Mouse (Mus musculus) heart, adult 11 months (tissue): ENCODE measurements around the gene Gpn1.
"Not testable (repeated sequence)": the region's sequence is repeated elsewhere in the genome, so short reads cannot be mapped to it uniquely, and the experiment has no call there.

ENCODE experiments used
- DNase-seq: peaks from one replicate; pipeline ENCODE4 v3.0.0; 2022

The Gpn1 gene

GRCm38 (mm10) chr5:31494513-31495297 lies at the start of gene Gpn1:
TSS of gene Gpn1 (plus strand) at chr5:31494741.
- peak; percentile 100 for DNase-seq

DNA sequence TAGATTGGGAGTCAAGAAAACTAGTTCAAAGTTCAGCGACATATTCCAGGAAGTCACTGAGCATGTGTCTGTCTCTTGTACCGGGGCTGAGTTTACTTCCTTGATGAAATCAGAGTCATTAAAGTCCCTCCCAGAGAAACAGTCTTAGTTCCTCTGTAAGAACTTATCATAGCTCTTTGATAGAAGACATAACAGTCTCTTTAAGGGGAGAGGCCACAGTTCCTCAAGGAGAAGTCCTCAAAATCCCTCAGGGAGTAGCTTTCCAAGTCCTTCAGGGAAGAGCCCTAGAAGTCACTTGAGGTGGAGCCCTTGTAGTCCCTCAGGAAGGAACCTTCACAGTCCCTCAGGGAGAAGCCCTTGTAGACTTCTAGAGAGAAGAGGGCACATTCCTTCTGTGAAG lies 43.2 kb upstream of the Gpn1 start:
- DNase-seq, result peak; percentile 94

GRCm38 (mm10) chr5:31451878-31452561 lies 42.5 kb upstream of the Gpn1 start, which contains the start of gene Zfp512:
TSS of gene Zfp512 (plus strand) at chr5:31452431.
- peak; percentile 100 for DNase-seq

- DNase-seq, result no peak
These were observed 42.0 kb upstream of the Gpn1 start for GRCm38 (mm10) chr5:31452562-31452878.

DNA sequence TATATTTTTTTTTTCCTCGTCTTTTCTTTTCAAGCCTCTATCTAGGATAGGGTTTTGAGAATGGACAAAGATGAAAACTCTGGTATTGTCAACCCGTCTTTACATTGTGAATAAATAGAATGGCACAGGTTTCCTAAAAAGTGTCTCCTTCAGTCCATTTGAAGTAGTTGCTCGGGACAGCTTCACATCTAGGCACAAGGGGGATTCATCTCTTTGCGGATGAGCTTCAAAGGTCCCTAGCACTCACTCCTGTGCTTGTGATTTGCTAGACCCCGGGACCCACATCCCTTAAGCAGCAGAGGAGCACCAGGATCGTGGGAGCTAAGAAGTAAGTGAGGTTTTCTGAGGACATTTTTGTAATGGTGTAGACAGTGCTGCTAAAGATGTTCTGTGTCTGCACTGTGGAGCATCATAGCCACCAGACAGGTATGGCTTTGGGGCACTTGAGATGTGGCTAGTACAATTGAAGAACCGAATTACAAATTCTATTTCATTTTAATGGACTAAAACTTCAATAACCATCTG lies 41.6 kb upstream of the Gpn1 start:
- no peak for DNase-seq

DNA sequence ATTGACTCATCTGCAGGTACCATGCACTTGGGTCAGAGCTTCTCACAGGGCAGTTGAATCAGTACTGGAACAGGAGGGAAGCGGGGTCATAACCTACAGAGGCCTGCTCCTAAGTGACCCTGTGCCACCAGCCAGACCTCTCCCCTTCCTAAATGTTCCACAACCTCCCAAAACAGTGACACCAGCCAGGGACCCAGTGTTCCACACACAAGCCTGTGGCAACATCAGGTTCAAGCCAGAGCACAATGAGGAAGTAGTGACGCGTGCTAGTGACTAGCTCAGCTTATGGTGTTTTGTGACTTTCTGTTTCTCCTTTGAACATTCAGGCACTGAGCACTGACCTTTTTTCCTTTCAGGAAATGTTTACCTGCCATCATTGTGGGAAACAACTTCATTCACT lies 26.7 kb upstream of the Gpn1 start:
- peak; percentile 96 for DNase-seq

DNA sequence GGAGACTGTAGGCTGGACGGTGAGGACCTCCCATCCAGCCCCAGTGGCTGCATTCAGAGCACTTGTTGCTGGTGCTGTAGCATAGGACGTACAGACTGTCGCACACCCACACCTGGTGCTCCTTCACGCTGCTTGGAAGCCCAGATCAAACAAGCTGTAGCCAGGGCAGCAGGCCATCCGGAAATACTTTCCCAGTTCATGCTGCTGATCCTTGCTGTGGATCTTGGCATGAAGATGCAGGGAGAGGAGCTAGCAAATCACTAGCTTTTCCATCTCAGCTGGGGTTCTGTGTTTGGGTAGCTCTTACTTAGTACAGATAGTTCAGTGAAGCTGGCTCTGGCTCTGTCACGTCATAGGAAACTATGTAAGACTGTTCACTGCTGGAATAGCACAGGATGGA lies 24.8 kb upstream of the Gpn1 start:
- peak; percentile 95 for DNase-seq

GRCm38 (mm10) chr5:31470334-31470733 lies 24.2 kb upstream of the Gpn1 start:
- peak; percentile 91 for DNase-seq

- DNase-seq, result peak; percentile 6
These were observed 14.0 kb upstream of the Gpn1 start for GRCm38 (mm10) chr5:31480536-31480935.

DNA sequence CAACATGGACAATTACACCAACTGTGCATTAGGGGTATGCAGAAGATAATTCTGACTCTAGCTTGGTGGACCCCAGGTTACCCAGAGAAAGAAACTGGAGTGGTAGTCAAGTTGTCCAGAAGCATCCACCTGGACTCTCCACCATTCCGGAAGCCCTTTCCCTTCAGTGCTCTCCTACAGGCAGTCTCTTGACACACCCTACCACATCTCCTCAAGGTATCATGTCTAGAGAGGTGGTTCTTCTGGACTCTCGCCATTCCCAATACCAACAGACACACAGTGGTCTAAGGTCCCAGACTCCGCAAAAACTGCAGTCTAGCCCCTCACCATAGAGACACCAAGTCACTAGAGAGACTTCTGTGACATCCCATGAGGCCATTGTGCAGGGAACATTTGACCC lies 9.1 kb upstream of the Gpn1 start, which contains the start of gene 4930548H24Rik:
4930548H24Rik (plus strand) TSS at position 301 of the 400 bp plus-strand sequence.
- DNase-seq, result no peak

- DNase-seq, result no peak
These were observed 6.7 kb upstream of the Gpn1 start for GRCm38 (mm10) chr5:31487889-31488288.

DNA sequence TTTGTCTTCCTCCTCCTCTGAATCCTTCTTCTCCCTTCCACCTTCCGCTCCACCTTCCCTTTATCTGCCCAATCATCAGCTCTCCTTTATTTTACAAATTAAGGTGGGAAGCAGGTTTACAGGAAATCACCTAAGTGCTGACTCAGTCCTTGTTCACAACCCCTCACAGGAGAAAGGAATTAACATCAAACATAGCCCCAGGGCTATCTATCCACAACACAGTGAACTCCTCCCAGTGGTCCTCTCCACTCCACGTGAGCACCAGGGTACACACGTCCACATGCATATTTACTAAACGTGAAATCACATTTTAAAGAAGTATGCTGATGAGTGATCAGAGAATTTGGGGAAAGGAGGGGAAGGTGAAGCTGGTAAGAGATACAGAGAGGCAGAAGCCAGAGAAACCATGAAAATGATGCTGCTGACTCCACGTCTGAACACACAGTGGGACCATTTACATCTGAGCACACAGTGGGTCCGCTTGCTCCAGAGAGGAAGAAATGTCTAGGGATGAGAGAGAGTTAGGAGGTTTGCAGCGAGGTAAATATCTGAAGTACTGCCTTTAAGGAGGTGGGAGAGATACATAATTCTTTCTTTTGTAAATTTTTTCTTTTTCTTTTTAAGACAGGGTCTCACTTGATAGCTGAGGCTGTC lies 5.3 kb upstream of the Gpn1 start:
- DNase-seq, result no peak

DNA sequence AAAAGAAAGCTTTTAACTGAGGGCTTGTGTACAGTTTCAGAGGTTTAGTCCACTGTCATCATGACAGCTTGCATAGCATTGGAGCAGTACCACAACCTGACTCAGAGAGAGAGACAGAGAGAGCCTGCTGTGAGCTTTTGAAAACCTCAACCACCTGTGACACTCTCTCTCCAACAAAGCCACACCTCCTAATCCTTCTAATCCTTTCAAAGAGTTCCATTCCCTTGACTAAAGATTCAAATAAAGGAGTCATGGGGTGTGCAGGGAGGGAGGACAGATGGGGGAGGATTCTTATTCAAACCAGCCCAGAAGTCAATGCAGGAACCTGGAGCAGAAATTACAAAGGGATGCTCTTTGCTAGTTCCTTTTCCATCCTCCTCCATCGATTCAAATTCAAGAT lies 2.5 kb upstream of the Gpn1 start:
- DNase-seq, result no peak

DNA sequence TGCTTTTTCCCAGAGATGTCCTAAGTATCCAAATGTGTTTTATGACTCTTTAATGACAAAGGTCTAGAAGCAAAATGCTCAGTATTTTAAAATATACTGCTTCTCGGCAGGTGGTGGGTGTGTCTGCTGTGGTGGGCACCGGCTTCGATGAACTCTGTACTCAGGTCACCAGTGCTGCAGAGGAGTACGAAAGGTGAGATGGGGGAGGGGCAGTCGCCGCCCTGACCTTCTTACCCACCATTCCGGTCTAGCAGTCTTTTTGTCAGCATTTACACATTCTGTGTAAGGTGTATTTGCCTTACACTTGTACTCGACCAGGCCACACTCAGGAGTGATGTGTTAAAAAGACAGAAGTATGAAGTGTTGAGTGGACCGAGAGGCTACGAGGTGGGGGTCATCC lies 10.3 kb downstream of the Gpn1 start:
- peak; percentile 66 for DNase-seq

- DNase-seq, result no peak
These were observed 17.9 kb downstream of the Gpn1 start for GRCm38 (mm10) chr5:31512481-31512880.

- DNase-seq, result no peak
These were observed 26.0 kb downstream of the Gpn1 start for GRCm38 (mm10) chr5:31520556-31520955.

DNA sequence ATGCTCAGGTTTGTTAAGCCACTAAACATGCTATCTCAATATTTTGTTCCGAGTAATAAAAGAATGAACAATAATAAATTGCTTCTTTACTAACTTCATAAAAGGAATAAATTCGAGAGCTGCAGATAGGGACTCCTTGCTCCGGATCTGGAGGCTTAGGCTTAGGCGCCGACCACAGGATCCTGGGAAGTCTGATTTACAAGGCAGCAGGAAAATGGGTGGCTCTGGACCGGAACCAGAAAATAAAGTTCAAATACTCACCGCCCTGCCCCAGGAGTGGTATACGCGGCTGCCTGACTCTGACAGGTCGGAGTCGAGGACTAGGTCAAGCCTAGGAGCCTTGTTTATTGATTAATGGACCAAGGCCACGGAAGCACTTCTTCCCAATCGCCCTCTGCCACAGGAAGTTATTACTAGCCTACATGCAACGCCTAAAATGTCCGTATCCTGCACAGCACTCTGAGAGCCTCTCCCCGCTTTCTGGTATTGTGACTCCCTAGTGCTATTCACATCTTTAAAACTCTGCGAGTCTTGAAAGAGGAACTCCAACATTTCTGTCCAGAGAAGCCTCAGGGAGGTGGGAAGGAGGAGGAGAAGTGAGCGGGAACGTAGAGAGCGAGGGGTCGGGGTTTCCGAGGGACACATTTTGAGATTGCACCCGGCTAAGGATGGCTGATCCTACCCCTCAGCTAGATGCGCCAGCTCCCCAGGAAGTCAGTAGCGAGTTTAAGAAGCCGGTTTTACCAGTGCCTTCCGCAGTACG lies 32.0 kb downstream of the Gpn1 start, which contains the start of gene Slc4a1ap:
Slc4a1ap (plus strand) TSS at position 642 of the 763 bp plus-strand sequence.
- peak; percentile 97 for DNase-seq

DNA sequence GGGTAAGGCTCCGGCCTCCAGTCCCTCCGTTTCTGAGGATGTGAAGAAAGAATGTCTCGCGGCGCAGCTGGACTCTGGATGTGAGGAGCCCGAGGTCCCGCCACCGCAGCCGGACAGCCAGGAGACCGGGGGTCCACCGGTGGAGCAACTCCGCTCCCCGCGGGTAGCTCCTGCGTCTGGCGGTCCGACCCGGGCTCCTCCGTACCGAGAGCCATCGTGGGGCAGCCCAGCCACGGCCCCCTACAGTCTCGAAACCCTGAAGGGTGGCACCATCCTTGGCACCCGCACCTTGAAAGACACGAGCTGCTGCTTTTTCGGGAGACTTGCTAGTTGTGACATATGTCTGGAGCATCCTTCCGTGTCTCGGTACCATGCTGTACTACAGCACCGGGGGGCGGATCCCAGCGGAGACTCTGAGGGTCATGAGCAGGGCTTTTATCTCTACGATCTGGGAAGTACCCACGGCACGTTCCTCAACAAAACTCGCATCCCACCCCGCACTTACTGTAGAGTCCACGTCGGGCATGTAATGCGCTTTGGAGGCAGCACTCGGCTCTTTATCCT lies 32.7 kb downstream of the Gpn1 start:
- DNase-seq, result peak; percentile 88

DNA sequence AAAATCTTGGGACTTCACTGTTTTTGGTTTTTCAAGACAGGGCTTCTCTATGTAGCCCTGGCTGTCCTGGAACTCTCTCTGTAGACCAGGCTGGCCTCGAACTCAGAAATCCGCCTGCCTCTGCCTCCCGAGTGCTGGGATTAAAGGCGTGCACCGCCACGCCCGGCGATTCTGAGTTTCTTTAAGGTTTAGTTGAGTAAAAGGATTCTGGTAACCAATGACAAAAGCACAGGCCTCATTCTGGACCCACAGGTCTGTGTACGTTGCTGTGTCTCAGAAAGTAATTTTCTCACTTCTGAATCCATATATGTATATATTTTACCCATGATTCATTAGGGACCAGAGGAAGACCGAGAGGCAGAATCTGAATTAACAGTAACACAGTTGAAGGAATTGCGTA lies 33.2 kb downstream of the Gpn1 start, which contains the start of gene Supt7l:
Supt7l (minus strand) TSS at position 101 of the 400 bp plus-strand sequence.
- DNase-seq, result not testable (repeated sequence)

DNA sequence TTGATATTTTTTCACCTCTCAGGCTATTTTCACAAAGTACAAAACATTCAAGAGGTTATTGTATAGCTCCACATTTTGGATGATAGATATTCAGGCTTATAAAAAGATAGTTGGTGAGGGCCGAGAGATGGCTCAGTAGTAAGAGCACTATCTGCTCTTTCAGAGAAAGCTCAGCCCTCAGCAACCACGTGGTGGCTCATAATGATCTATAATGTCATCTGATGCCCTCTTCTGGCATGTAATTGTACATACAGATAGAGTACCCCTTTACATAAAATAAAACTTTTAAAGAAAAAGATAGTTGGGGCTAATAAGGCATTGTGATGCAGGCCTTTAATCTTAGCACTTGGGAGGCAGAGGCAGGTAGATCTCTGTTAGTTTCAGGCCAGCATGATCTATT lies 34.0 kb downstream of the Gpn1 start:
- DNase-seq, result no peak

DNA sequence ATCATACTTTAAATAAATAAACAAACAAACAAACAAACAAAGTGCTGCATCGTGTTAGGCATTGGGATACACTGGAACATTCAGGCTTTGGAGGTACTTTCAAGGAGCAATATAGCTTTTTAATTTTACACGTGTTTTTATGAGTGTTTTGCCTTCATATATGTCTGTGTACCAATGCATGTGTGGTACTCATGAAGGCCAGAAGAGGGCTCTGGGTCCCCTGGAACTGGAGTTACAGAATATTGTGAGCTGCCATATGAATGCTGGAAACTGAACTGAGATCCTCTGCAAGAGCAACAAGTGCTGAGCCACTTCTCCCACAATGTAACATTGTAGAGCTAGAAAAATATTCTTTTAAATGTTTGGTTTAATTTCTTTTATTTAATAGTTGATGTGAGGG lies 40.7 kb downstream of the Gpn1 start:
- DNase-seq, result no peak

DNA sequence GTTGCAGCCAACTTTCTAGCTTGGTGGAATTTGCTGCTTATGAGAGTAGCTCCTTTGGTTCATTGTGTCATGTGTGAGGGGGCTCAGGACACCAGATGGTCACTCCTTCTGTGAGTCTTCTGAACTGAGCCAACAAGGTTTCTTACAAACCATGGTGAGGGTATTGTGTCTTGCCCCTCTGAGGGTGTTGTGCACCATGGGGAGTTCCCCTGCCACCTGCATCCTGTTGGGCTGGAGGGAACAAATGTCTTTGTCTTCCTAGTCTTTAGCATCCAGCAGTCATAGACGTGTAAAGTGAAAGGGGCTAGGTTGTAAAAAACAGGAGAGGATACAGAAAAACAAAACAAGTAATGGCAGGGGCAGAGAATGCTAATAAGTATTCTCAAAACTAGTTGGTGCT lies 64.9 kb downstream of the Gpn1 start:
- DNase-seq, result peak; percentile 62
